Mouse (Mus musculus): ENCODE results near the gene Kctd21. TPM values are rescaled to one million over a fixed set of nuclear protein-coding genes. Genes with fewer than 3 reads are reported as not detected.

The Kctd21 gene
- polyA plus RNA-seq, 1 experiment from 2014 or later = 7.7 TPM

- Histone ChIP-seq H3K27ac (replicated peaks) (no peak overlapping the region), H3K4me1 (replicated peaks) (no peaks in the 10 kb centered on the region), H3K9me3 (no peaks in the 10 kb centered on the region), H3K27me3 (no peaks in the 10 kb centered on the region), H3K4me2 (no peak overlapping the region), H3K9ac (no peak overlapping the region), H3K4me3 (no peak overlapping the region), H3K36me3 (peaks cover 7% of the 10 kb centered on the region)
- ATAC-seq (ENCODE audit: low FRiP score, low read depth) = no peak
- 80% methylated on average over 11 of the region's 11 CpGs for WGBS
Observed at GRCm38 (mm10) chr7:97351792-97352513, 19.8 kb downstream of the Kctd21 start.

- H3K4me2 ChIP-seq = no peak overlapping the region
- WGBS = 89% methylated on average over 6 of the region's 6 CpGs
- H3K27ac ChIP-seq (replicated peaks) = no peak overlapping the region
- H3K36me3 ChIP-seq = no peaks in the 10 kb centered on the region
- no peaks in the 10 kb centered on the region for H3K27me3 ChIP-seq
- no peak for ATAC-seq (ENCODE audit: low FRiP score, low read depth)
- no peaks in the 10 kb centered on the region for H3K4me1 ChIP-seq (replicated peaks)
- H3K4me3 ChIP-seq = no peak overlapping the region
- no peak overlapping the region for H3K9ac ChIP-seq
- H3K9me3 ChIP-seq = no peaks in the 10 kb centered on the region
Observed at GRCm38 (mm10) chr7:97353356-97353755, 21.2 kb downstream of the Kctd21 start.

GRCm38 (mm10) chr7:97355068-97355841 lies 23.1 kb downstream of the Kctd21 start:
- Histone ChIP-seq H3K4me2 (no peak overlapping the region), H3K27ac (replicated peaks) (no peak overlapping the region), H3K9me3 (no peaks in the 10 kb centered on the region), H3K4me3 (no peak overlapping the region), H3K9ac (no peak overlapping the region), H3K27me3 (no peaks in the 10 kb centered on the region), H3K4me1 (replicated peaks) (no peaks in the 10 kb centered on the region), H3K36me3 (no peaks in the 10 kb centered on the region)
- ATAC-seq (ENCODE audit: low FRiP score, low read depth) = no peak
- 42% methylated on average over 13 of the region's 13 CpGs for whole genome bisulfite sequencing

GRCm38 (mm10) chr7:97356253-97356652 lies 24.1 kb downstream of the Kctd21 start:
- Histone ChIP-seq H3K4me3 (no peak overlapping the region), H3K27me3 (no peaks in the 10 kb centered on the region), H3K4me2 (no peak overlapping the region), H3K4me1 (replicated peaks) (no peaks in the 10 kb centered on the region), H3K9ac (no peak overlapping the region), H3K9me3 (no peaks in the 10 kb centered on the region), H3K36me3 (no peaks in the 10 kb centered on the region), H3K27ac (replicated peaks) (no peak overlapping the region)
- 68% methylated on average over 5 of the region's 5 CpGs for whole genome bisulfite sequencing
- no peak for ATAC-seq (ENCODE audit: low FRiP score, low read depth)

- H3K9me3 ChIP-seq = no peaks in the 10 kb centered on the region
- no peak overlapping the region for H3K4me3 ChIP-seq
- no peak overlapping the region for H3K4me2 ChIP-seq
- H3K27ac ChIP-seq (replicated peaks) = no peak overlapping the region
- no peaks in the 10 kb centered on the region for H3K36me3 ChIP-seq
- WGBS = 66% methylated on average over 5 of the region's 5 CpGs
- no peaks in the 10 kb centered on the region for H3K27me3 ChIP-seq
- no peaks in the 10 kb centered on the region for H3K4me1 ChIP-seq (replicated peaks)
- ATAC-seq (ENCODE audit: low FRiP score, low read depth) = peak; percentile 54; the same call in 1 of the 2 replicates
- H3K9ac ChIP-seq = no peak overlapping the region
Observed at GRCm38 (mm10) chr7:97356875-97357276, 24.7 kb downstream of the Kctd21 start.

GRCm38 (mm10) chr7:97357840-97358239 lies 25.7 kb downstream of the Kctd21 start:
- H3K9ac ChIP-seq = no peak overlapping the region
- H3K9me3 ChIP-seq = no peaks in the 10 kb centered on the region
- no peaks in the 10 kb centered on the region for H3K36me3 ChIP-seq
- H3K4me3 ChIP-seq = no peak overlapping the region
- WGBS = 76% methylated on average over 3 of the region's 3 CpGs
- no peaks in the 10 kb centered on the region for H3K4me1 ChIP-seq (replicated peaks)
- no peak overlapping the region for H3K4me2 ChIP-seq
- H3K27ac ChIP-seq (replicated peaks) = no peak overlapping the region
- ATAC-seq (ENCODE audit: low FRiP score, low read depth) = no peak
- no peaks in the 10 kb centered on the region for H3K27me3 ChIP-seq

- no peaks in the 10 kb centered on the region for H3K9me3 ChIP-seq
- no peak overlapping the region for H3K27ac ChIP-seq (replicated peaks)
- H3K36me3 ChIP-seq = no peaks in the 10 kb centered on the region
- no peaks in the 10 kb centered on the region for H3K4me1 ChIP-seq (replicated peaks)
- no peak overlapping the region for H3K4me2 ChIP-seq
- 91% methylated on average over 4 of the region's 4 CpGs for WGBS
- no peak overlapping the region for H3K9ac ChIP-seq
- no peak overlapping the region for H3K4me3 ChIP-seq
- ATAC-seq (ENCODE audit: low FRiP score, low read depth) = no peak
- H3K27me3 ChIP-seq = no peaks in the 10 kb centered on the region
Observed at GRCm38 (mm10) chr7:97358347-97358746, 26.2 kb downstream of the Kctd21 start.

- H3K4me1 ChIP-seq (replicated peaks) = no peaks in the 10 kb centered on the region
- H3K9me3 ChIP-seq = no peaks in the 10 kb centered on the region
- WGBS = 66% methylated on average over 5 of the region's 5 CpGs
- no peaks in the 10 kb centered on the region for H3K27me3 ChIP-seq
- no peak overlapping the region for H3K27ac ChIP-seq (replicated peaks)
- H3K4me3 ChIP-seq = no peak overlapping the region
- H3K36me3 ChIP-seq = no peaks in the 10 kb centered on the region
- H3K4me2 ChIP-seq = no peak overlapping the region
- no peak overlapping the region for H3K9ac ChIP-seq
- ATAC-seq (ENCODE audit: low FRiP score, low read depth) = no peak
Observed at GRCm38 (mm10) chr7:97360166-97360565, 28.0 kb downstream of the Kctd21 start.

- ATAC-seq (ENCODE audit: low FRiP score, low read depth) = no peak
- Histone ChIP-seq H3K4me1 (replicated peaks) (no peaks in the 10 kb centered on the region), H3K27ac (replicated peaks) (no peak overlapping the region), H3K9ac (no peak overlapping the region), H3K27me3 (no peaks in the 10 kb centered on the region), H3K4me2 (no peak overlapping the region), H3K9me3 (no peaks in the 10 kb centered on the region), H3K36me3 (no peaks in the 10 kb centered on the region), H3K4me3 (no peak overlapping the region)
- WGBS = 46% methylated on average over 3 of the region's 3 CpGs
Observed at GRCm38 (mm10) chr7:97360955-97361354, 28.8 kb downstream of the Kctd21 start.

- no peak overlapping the region for H3K27ac ChIP-seq (replicated peaks)
- H3K4me2 ChIP-seq = no peak overlapping the region
- no peak overlapping the region for H3K9ac ChIP-seq
- ATAC-seq (ENCODE audit: low FRiP score, low read depth) = no peak
- no peaks in the 10 kb centered on the region for H3K4me1 ChIP-seq (replicated peaks)
- WGBS = 39% methylated on average over 4 of the region's 4 CpGs
- H3K36me3 ChIP-seq = no peaks in the 10 kb centered on the region
- H3K4me3 ChIP-seq = no peak overlapping the region
- no peaks in the 10 kb centered on the region for H3K27me3 ChIP-seq
- H3K9me3 ChIP-seq = no peaks in the 10 kb centered on the region
Observed at GRCm38 (mm10) chr7:97361467-97361866, 29.3 kb downstream of the Kctd21 start.

- no peaks in the 10 kb centered on the region for H3K9me3 ChIP-seq
- no peak overlapping the region for H3K4me3 ChIP-seq
- no peaks in the 10 kb centered on the region for H3K36me3 ChIP-seq
- H3K27me3 ChIP-seq = no peaks in the 10 kb centered on the region
- H3K9ac ChIP-seq = no peak overlapping the region
- no peak overlapping the region for H3K4me2 ChIP-seq
- no peak overlapping the region for H3K27ac ChIP-seq (replicated peaks)
- H3K4me1 ChIP-seq (replicated peaks) = peaks cover 2% of the 10 kb centered on the region
- WGBS = 82% methylated on average over 1 of the region's 1 CpGs
- ATAC-seq (ENCODE audit: low FRiP score, low read depth) = no peak
Observed at GRCm38 (mm10) chr7:97365887-97366286, 33.8 kb downstream of the Kctd21 start.

- Histone ChIP-seq H3K9ac (no peak overlapping the region), H3K27me3 (no peaks in the 10 kb centered on the region), H3K36me3 (peaks cover 29% of the 10 kb centered on the region), H3K27ac (replicated peaks) (no peak overlapping the region), H3K4me2 (no peak overlapping the region), H3K4me1 (replicated peaks) (peaks cover 12% of the 10 kb centered on the region), H3K4me3 (no peak overlapping the region), H3K9me3 (no peaks in the 10 kb centered on the region)
- no peak for ATAC-seq (ENCODE audit: low FRiP score, low read depth)
- WGBS = 96% methylated on average over 9 of the region's 9 CpGs
Observed at GRCm38 (mm10) chr7:97375101-97375500, 43.0 kb downstream of the Kctd21 start.
